Mouse (Mus musculus): ENCODE results near the gene Slc7a11. TPM values are rescaled to one million over a fixed set of nuclear protein-coding genes. Genes with fewer than 3 reads are reported as not detected.

The Slc7a11 gene
- polyA plus RNA-seq, 1 experiment = 0.39 TPM

- no peak for TF ChIP-seq GATA1 (IDR thresholded peaks at IDR 0.05; ENCODE audit: borderline replicate concordance, low read length)
- TF ChIP-seq FLI1 (IDR thresholded peaks at IDR 0.05; ENCODE audit: low read length) = no peak
- Histone ChIP-seq H3K27me3 (replicated peaks) (no peaks in the 10 kb centered on the region), H3K4me3 (replicated peaks) (no peak overlapping the region), H3K36me3 (replicated peaks; ENCODE audit: low read length) (no peaks in the 10 kb centered on the region), H3K4me1 (no peaks in the 10 kb centered on the region), H3K9me3 (no peaks in the 10 kb centered on the region)
These were observed 532.5 kb downstream of the Slc7a11 start for GRCm38 (mm10) chr3:49910922-49911321.

GRCm38 (mm10) chr3:49908426-49909341, 534.7 kb downstream of the Slc7a11 start:
- TF ChIP-seq GATA1 (IDR thresholded peaks at IDR 0.05; ENCODE audit: borderline replicate concordance, low read length) (no peak), FLI1 (IDR thresholded peaks at IDR 0.05; ENCODE audit: low read length) (no peak)
- Histone ChIP-seq H3K9me3 (0 out of 2 replicates have a peak, but pooled peaks cover 5% of the 10 kb centered on the region), H3K4me1 (no peaks in the 10 kb centered on the region), H3K27me3 (replicated peaks) (no peaks in the 10 kb centered on the region), H3K36me3 (replicated peaks; ENCODE audit: low read length) (no peaks in the 10 kb centered on the region), H3K4me3 (replicated peaks) (no peak overlapping the region)

- TF ChIP-seq GATA1 (IDR thresholded peaks at IDR 0.05; ENCODE audit: borderline replicate concordance, low read length) (no peak), FLI1 (IDR thresholded peaks at IDR 0.05; ENCODE audit: low read length) (no peak)
- no peaks in the 10 kb centered on the region for H3K27me3 ChIP-seq (replicated peaks)
- no peaks in the 10 kb centered on the region for H3K4me1 ChIP-seq
- no peak overlapping the region for H3K4me3 ChIP-seq (replicated peaks)
- no peaks in the 10 kb centered on the region for H3K36me3 ChIP-seq (replicated peaks; ENCODE audit: low read length)
- H3K9me3 ChIP-seq = no peaks in the 10 kb centered on the region
These were observed 549.5 kb downstream of the Slc7a11 start for GRCm38 (mm10) chr3:49893945-49894344.

GRCm38 (mm10) chr3:49887359-49887758, 556.1 kb downstream of the Slc7a11 start:
- TF ChIP-seq FLI1 (IDR thresholded peaks at IDR 0.05; ENCODE audit: low read length) = no peak
- TF ChIP-seq GATA1 (IDR thresholded peaks at IDR 0.05; ENCODE audit: borderline replicate concordance, low read length) = no peak
- Histone ChIP-seq H3K9me3 (0 out of 2 replicates have a peak, but pooled peaks cover 3% of the 10 kb centered on the region), H3K27me3 (replicated peaks) (no peaks in the 10 kb centered on the region), H3K4me1 (no peaks in the 10 kb centered on the region), H3K36me3 (replicated peaks; ENCODE audit: low read length) (no peaks in the 10 kb centered on the region), H3K4me3 (replicated peaks) (no peak overlapping the region)

- no peak for TF ChIP-seq GATA1 (IDR thresholded peaks at IDR 0.05; ENCODE audit: borderline replicate concordance, low read length)
- no peak overlapping the region for H3K4me3 ChIP-seq (replicated peaks)
- H3K4me1 ChIP-seq = no peaks in the 10 kb centered on the region
- H3K36me3 ChIP-seq (replicated peaks; ENCODE audit: low read length) = no peaks in the 10 kb centered on the region
- H3K9me3 ChIP-seq = 0 out of 2 replicates have a peak, but pooled peaks cover 3% of the 10 kb centered on the region
- H3K27me3 ChIP-seq (replicated peaks) = no peaks in the 10 kb centered on the region
These were observed 557.0 kb downstream of the Slc7a11 start for GRCm38 (mm10) chr3:49886220-49886945.

- Histone ChIP-seq H3K4me1 (no peaks in the 10 kb centered on the region), H3K36me3 (replicated peaks; ENCODE audit: low read length) (no peaks in the 10 kb centered on the region), H3K4me3 (replicated peaks) (no peak overlapping the region), H3K9me3 (no peaks in the 10 kb centered on the region), H3K27me3 (replicated peaks) (no peaks in the 10 kb centered on the region)
- TF ChIP-seq FLI1 (IDR thresholded peaks at IDR 0.05; ENCODE audit: low read length) (no peak), GATA1 (IDR thresholded peaks at IDR 0.05; ENCODE audit: borderline replicate concordance, low read length) (no peak)
These were observed 562.9 kb downstream of the Slc7a11 start for GRCm38 (mm10) chr3:49880496-49880895.

GRCm38 (mm10) chr3:49870786-49871185, 572.6 kb downstream of the Slc7a11 start:
- Histone ChIP-seq H3K36me3 (replicated peaks; ENCODE audit: low read length) (no peaks in the 10 kb centered on the region), H3K4me1 (no peaks in the 10 kb centered on the region), H3K27me3 (replicated peaks) (no peaks in the 10 kb centered on the region), H3K4me3 (replicated peaks) (no peak overlapping the region), H3K9me3 (peaks cover 4% of the 10 kb centered on the region; the same call in 1 of the 2 replicates)
- no peak for TF ChIP-seq GATA1 (IDR thresholded peaks at IDR 0.05; ENCODE audit: borderline replicate concordance, low read length)
- no peak for TF ChIP-seq FLI1 (IDR thresholded peaks at IDR 0.05; ENCODE audit: low read length)

- Histone ChIP-seq H3K36me3 (replicated peaks; ENCODE audit: low read length) (no peaks in the 10 kb centered on the region), H3K4me3 (replicated peaks) (no peak overlapping the region), H3K4me1 (no peaks in the 10 kb centered on the region), H3K27me3 (replicated peaks) (no peaks in the 10 kb centered on the region), H3K9me3 (peaks cover 4% of the 10 kb centered on the region; the same call in 1 of the 2 replicates)
- TF ChIP-seq GATA1 (IDR thresholded peaks at IDR 0.05; ENCODE audit: borderline replicate concordance, low read length) (no peak), FLI1 (IDR thresholded peaks at IDR 0.05; ENCODE audit: low read length) (no peak)
These were observed 575.3 kb downstream of the Slc7a11 start for GRCm38 (mm10) chr3:49867951-49868584.

GRCm38 (mm10) chr3:49867147-49867950, 576.1 kb downstream of the Slc7a11 start:
- Histone ChIP-seq H3K4me3 (replicated peaks) (no peak overlapping the region), H3K27me3 (replicated peaks) (no peaks in the 10 kb centered on the region), H3K4me1 (no peaks in the 10 kb centered on the region), H3K9me3 (peaks cover 4% of the 10 kb centered on the region; the same call in 1 of the 2 replicates), H3K36me3 (replicated peaks; ENCODE audit: low read length) (no peaks in the 10 kb centered on the region)
- no peak for TF ChIP-seq GATA1 (IDR thresholded peaks at IDR 0.05; ENCODE audit: borderline replicate concordance, low read length)
- TF ChIP-seq FLI1 (IDR thresholded peaks at IDR 0.05; ENCODE audit: low read length) = no peak

Data from megakaryocyte, embryonic 14.5 days (primary cell).